Mouse (Mus musculus) ovary, adult 18-20 months (tissue): ENCODE data around the gene Fut9.

Experiments
- DNase-seq: peaks from one replicate; pipeline ENCODE4 v3.0.0; 2022; ENCODE audit warnings: low spot score, mixed read lengths

Fut9 gene

DNA sequence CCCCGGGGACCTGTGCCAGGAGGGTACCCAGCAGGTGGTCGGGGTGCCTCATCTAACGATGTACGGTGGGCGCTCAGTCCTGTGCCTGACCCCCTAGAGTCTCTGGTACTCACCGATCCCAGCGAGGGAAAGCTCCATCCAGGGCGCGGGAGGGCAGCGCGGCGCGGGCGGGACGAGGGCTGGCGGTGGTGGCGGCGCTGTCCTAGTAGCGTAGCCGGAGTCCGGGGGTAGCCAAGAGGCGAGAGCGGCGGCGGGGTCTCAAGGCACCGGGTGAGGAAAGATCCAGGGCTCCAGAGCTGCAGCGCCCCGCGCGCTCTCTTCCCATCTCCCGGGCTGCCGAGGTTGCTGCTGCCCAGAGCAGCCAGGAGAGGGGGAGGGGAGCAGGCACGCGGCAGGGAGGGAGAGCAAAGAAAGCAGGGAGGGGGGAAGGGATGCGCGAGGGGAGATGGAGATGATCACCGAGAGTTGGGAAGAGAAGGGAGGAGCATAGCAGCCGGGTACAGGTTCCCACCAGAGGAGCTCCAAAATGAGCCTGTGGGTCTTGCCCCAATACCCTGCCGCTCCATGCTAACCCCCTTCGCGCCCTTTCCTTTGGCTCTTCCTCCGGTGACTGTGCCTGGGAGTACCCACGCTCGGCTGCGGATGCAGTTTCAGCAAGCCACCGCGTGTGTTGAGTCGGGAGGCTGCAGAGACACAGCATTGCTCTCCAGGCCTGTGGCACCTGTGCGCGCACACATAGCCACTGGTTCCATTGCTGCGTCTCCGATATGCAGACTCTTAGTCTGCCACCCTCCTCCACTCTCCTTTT, at the start of gene Fut9:
Gene Fut9, minus strand, starts transcription at position 769 of the 808 bp plus-strand sequence.
- no peak for DNase-seq

GRCm38 (mm10) chr4:25815783-25816182, 15.7 kb upstream of the Fut9 start:
- DNase-seq = no peak

DNA sequence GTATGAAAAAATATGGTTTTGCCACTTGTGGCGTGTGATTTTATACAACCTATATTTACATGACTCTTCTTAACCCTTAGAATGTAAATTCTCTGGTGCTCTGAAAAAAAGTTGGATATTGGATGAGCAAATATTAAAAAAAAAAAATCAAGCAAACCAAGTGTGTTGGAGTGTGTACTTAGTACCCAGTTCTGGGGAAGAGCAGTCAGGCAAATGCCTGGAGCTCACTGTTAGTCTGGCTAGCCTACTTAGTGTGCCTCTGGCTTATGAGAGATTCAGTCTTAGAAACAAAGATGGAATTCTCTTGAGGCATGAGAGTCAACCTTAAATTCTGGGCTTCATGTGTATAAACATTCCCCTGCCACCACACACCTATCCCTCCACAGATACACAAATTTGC, 13.3 kb upstream of the Fut9 start:
- DNase-seq = no peak

DNA sequence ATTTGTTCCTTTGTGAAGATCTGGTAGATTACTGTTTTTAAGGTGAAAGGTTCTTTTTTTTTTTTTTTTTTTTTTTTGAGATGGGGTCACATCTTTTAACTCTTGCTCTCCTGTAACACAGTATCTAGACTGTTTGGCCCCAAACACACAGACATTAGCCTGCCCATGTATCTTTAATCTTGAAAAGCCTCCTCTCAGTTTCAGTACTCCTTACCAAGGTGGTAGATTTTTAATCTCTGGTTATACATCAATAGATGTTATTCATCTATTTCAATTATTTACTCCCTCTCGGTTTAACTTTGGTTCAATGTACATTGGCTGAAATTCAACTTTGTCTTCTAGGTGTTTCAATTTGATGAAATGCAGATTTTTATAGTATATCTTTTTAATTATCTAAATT, 10.0 kb upstream of the Fut9 start:
- DNase-seq = no peak

DNA sequence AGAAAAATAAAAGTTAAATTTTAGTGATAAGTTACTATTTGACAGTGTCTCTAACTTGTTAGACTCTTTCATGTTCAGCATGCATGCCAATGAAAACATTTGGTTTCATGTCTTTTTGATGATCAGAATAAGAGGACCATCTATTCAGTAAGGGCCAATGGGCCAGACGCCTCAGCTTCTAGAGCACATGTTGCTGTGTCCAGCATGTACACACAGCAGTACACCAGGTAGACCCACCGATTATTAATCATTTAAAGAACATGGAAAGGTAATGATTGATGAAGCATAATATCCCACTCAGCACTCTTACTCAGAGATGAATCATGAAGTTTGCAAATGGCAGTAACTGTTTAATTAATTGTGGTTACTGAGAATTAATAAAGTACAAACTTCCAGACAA, 1.7 kb upstream of the Fut9 start:
- no peak for DNase-seq

- DNase-seq = no peak
These were observed 206 bp upstream of the Fut9 start for GRCm38 (mm10) chr4:25800284-25800616.

- no peak for DNase-seq
These were observed 981 bp downstream of the Fut9 start for GRCm38 (mm10) chr4:25799051-25799475.

DNA sequence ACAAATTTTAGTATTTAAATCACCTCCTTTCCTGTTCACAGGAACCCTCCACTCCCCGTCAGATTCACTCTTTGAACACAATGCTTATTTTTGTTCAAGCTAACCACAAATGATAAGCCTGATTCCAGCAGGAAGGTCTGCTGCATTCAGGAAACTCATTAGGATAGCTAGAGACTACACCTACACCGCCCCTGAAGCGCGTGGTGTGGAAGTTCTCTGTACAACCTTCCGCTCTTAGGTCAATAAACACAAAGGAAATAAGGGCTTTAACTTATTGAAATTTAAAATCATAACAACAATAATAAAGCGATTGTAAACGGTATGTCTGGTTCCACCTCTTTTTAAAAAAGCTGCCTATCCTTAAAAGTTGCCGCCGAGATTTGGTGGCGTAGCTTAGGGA, 1.6 kb downstream of the Fut9 start:
- DNase-seq = no peak

GRCm38 (mm10) chr4:25796149-25796548, 3.9 kb downstream of the Fut9 start:
- no peak for DNase-seq

DNA sequence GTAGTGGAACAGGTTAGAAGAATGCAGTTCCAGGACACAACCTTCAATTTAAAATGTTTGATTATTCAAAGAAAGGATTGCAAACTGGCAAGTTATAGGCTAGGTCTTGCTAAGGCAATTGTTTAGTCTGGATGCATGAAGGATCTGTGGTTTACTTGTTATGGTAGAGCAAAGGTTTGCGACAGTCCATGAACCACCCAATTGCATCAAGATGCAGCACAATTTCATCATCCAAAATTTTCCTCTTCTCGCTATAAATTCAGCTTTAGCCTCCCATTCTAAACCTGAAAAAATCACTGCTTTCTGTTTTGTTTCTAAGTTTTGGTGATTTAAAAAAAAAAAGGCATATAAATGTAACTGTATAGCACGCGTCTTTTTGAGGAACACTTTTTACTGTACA, 14.8 kb downstream of the Fut9 start:
- no peak for DNase-seq

- DNase-seq = no peak
These were observed 31.4 kb downstream of the Fut9 start for GRCm38 (mm10) chr4:25768657-25769056.

- DNase-seq = no peak
These were observed 37.0 kb downstream of the Fut9 start for GRCm38 (mm10) chr4:25763091-25763490.

DNA sequence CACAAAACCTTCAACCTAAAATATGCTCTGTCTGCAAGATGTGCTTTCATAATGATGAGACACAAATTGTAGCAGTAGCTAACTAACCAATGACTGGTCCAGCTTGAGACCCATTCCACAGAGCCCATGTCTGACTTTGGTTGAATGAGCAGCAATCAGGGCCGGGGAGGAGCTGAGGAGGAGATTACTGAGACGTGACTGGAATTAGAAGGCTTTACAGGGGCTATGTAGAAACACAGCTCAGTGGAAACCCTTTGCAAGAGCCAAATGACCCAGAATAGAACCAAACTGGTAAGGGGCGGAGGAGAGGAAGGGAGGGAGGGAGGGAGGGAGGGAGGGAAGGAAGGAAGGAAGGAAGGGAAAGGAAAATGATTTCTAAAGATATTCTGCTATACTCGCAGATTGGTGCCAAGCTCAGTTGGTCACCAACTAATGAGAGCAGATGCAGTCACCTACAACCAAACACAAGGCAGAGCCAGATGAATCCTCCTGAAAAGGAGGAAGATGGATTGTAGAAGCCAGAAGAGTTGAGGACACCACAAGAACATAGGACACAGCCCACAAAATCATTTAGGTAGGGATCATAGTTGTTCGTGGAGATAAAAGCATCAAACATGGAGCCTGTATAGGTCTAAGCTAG, 42.0 kb downstream of the Fut9 start:
- no peak for DNase-seq

DNA sequence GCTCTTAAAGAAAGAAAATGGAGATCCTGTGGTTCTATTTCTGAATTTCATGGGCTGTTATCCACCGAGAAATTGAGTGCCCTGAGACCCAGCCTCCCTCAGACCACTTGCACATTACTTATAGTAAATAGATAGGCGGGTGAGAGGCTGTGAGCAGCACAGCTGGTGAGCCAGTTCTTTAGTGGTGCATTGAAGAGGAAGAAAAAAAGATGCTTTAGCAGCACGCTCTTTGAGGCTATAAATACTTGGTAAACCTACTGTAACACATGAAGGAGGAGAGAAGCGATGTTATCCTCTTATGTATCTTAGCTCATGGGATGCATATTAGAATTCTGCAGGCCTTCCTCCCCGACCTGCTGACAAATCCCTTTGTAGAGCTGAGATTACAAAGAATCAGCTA, 58.5 kb downstream of the Fut9 start:
- DNase-seq = no peak

- DNase-seq = no peak
These were observed 61.3 kb downstream of the Fut9 start for GRCm38 (mm10) chr4:25738782-25739181.

DNA sequence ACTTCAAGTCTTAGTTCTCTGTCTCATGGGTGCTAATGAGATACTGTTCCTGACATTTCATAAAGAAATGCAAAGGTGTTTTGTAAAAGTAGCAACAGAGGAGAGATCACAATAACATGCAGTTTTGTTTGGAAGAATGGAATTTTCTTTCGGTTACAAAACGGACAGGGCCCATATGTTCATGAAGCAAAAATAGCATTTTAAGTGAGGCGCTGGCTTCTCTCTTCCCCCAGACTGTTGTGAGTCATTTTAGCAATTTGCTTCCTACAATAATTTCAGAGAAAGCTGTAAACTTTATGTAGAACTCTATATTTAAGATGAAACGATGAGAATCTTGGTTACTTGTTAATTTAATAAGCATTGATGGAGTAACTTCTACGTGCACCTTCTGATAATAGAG, 78.5 kb downstream of the Fut9 start:
- DNase-seq = no peak

GRCm38 (mm10) chr4:25713907-25714306, 86.1 kb downstream of the Fut9 start:
- no peak for DNase-seq

GRCm38 (mm10) chr4:25684976-25685375, 115.1 kb downstream of the Fut9 start:
- no peak for DNase-seq

DNA sequence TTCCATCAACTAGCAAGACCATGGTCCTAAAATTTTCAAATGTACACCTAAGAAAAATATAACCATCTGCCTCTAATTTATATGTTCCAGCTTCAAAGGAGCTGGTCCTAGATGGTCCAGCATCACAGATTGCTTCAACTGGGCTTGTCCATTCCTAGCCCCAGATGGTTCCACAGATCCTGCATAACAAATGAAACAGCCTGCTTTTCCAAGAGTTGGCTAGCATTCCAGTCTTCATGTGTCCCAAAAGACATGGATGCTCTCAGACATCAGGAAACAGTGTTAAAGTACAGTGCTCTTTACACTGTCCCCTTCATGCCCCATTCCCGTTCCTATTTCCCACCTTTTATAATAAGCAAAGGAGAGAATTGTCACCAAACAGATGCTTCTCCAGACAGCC, 135.8 kb downstream of the Fut9 start:
- no peak for DNase-seq

DNA sequence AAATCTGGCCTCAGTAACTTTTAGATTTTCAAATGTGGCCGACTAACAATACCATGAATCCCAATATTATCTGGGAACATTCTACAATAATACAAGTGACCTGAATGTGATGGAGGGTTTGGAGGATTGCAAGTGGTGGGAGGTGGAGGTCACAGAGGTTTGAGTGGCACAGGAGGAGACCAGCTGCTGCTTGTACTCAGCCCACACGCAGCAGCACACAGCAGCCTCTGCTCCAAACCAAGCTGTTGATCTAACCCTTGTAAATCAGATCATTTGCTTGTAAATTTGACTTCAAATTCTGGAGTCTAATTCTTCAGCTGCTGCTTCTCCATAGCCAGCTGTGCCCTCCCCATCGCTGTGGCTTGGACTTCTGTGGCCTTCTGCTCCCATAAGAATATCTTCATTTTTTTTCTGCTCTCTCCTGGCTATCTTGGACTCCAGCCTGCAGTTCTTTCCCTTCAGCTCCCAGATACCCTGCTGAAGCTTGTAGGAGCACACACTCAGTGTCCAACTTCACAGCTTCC, 138.8 kb downstream of the Fut9 start:
- no peak for DNase-seq

DNA sequence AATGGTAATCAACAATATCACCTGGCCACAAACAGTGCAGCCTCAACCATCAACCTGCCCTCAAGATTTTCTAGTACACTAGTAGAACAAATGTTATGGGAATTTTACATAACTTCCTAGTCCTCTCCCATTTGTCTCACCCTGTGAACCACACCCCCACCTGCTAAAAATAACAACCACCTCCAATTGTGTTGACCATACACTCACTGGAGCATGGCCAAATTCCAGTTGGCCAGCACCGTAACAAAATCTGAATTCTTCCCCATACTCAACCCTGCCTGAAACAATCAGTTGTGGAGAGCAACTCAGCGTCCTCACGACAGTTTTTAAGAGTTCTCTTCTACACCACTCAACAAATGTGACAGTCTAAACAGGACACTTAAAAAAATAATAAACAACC, 141.3 kb downstream of the Fut9 start:
- DNase-seq = no peak

DNA sequence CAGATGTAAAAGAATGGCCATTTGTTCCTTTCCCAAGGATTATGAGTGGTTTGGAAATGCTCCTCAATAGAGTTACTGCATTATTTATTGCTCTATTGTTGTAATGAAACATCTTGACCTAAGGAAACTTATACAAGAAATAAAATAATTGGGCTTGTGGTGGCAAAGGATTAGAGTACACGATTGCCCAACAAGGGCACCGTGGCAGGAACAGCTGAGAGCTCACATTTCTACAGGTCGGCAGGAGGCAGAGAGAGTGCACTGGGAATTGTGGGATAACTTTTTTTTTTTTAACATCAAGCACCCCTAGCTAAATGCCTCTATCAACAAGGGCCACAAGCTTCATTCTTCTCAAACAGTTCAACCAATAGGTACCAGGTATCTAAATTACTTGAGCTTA, 148.1 kb downstream of the Fut9 start:
- no peak for DNase-seq

DNA sequence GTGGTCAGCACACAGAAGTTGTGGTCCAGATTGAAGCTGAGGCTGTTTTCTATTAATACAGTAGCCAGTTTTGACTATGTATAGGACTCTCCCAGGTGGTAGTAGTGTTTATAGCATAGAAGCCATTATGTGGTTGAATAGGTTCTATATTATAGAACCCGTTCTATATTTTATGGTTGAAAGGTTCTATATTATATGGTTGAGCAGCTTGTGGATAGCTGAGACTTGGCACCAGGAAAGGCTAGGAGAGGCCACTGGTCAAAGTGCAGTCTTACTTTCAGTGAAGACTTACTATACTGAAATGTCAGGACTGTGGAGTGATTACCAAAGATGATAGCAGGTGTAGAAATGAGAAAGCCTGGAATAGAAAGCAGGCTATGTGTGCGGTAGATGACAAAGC, 151.9 kb downstream of the Fut9 start:
- DNase-seq = no peak

DNA sequence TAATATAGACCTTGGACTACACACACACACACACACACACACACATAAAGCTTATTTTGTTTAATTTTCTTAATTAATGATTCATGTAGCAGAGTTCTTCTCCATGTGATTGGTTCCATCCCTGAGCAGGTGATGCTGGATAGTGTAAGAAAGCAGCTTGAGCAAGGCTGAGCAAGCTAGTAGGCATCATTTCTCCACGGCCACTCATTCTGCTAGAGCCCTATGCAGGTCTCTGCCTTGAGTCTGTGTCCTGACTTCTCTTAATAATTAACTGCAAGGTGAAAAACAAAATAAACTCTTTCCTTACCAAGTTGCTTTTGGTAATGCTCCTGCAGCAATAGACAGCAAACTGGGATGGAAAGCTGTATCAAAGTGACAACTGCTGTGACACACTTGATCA, 152.5 kb downstream of the Fut9 start:
- DNase-seq = no peak
